Mouse (Mus musculus) olfactory bulb, adult 2 months (tissue): ENCODE measurements around the gene Nop2. TPM values are rescaled to one million over a fixed set of nuclear protein-coding genes. Genes with fewer than 3 reads are reported as not detected.

Source experiments
- H3K27ac ChIP-seq: fragments of 200-500 bp; 2 replicates; pipeline ENCODE4 v1.5.1; 2012; ENCODE audit warnings: low read depth, low read length; ENCODE audit not compliant: insufficient read depth
- H3K4me1 ChIP-seq: fragments of 200-500 bp; 2 replicates; pipeline ENCODE4 v1.6.1; 2012; ENCODE audit warnings: low read length; ENCODE audit not compliant: control insufficient read depth, insufficient read depth
- H3K4me3 ChIP-seq: fragments of 200-500 bp; 2 replicates; pipeline ENCODE4 v1.5.1; 2012; ENCODE audit warnings: mild to moderate bottlenecking, low read depth, low read length, moderate library complexity; ENCODE audit not compliant: insufficient read depth
- CTCF ChIP-seq: fragments of 200-500 bp; IDR thresholded peaks from 2 replicates; pipeline ENCODE4 v1.5.1; 2012; ENCODE audit warnings: low read depth, mild to moderate bottlenecking, low read length, moderate library complexity; ENCODE audit not compliant: insufficient read depth
- POLR2A ChIP-seq: fragments of 200-500 bp; IDR thresholded peaks from 2 replicates; pipeline ENCODE4 v1.6.1; 2012; ENCODE audit warnings: mild to moderate bottlenecking, low read depth, low read length, moderate library complexity; ENCODE audit not compliant: insufficient read depth
- WGBS: fragments of 180-500 bp; shearing (Covaris S2); methylation state at CpG from one replicate; pipeline ENCODE4 v1.1.7; 2018; 5-methylcytosine and 5-hydroxymethylcytosine counted together
- polyA plus RNA-seq: library from polyadenylated mRNA; stranded (reverse); fragments of >200 nt; gene quantifications from 2 replicates; pipeline ENCODE4 v1.2.4, GENCODE M21; 2012; ENCODE audit warnings: low replicate concordance; ENCODE audit not compliant: missing spikeins, insufficient read depth, insufficient read length

The Nop2 gene
- polyA plus RNA-seq, 1 experiment: not detected

GRCm38 (mm10) chr6:125163801-125164657 is 32.3 kb downstream of the Nop2 start:
- H3K27ac ChIP-seq: peak overlapping the region; percentile 88
- H3K4me3 ChIP-seq: peak overlapping the region; percentile 65
- peaks cover 52% of the 10 kb centered on the region for H3K4me1 ChIP-seq
- WGBS: 3% methylated on average over 20 of the region's 20 CpGs
- TF ChIP-seq POLR2A (no peak), CTCF (no peak)

GRCm38 (mm10) chr6:125164672-125165327 is 33.1 kb downstream of the Nop2 start:
- Histone ChIP-seq H3K27ac (peak overlapping the region; percentile 88), H3K4me1 (peaks cover 52% of the 10 kb centered on the region), H3K4me3 (peak overlapping the region; percentile 65)
- WGBS: under 1% methylated on average over 39 of the region's 39 CpGs
- TF ChIP-seq POLR2A (no peak), CTCF (no peak)

GRCm38 (mm10) chr6:125165328-125165891 is 33.7 kb downstream of the Nop2 start:
- H3K4me3 ChIP-seq: peak overlapping the region; percentile 65
- peak overlapping the region; percentile 88 for H3K27ac ChIP-seq
- TF ChIP-seq POLR2A: peak; percentile 100
- TF ChIP-seq CTCF: no peak
- 1% methylated on average over 36 of the region's 36 CpGs for WGBS
- H3K4me1 ChIP-seq: peaks cover 48% of the 10 kb centered on the region

- Histone ChIP-seq H3K4me1 (peaks cover 41% of the 10 kb centered on the region), H3K27ac (peak within 1 kb of the TSS; percentile 88), H3K4me3 (peak within 1 kb of the TSS; percentile 65)
- TF ChIP-seq CTCF (no peak), POLR2A (no peak)
- 1% methylated on average over 17 of the region's 18 CpGs for WGBS
Observed at GRCm38 (mm10) chr6:125166051-125166751, 34.5 kb downstream of the Nop2 start, which contains the start of gene Gapdh. Gene Gapdh (minus strand): TSS chr6:125166467.

GRCm38 (mm10) chr6:125166861-125167650 is 35.3 kb downstream of the Nop2 start:
- Histone ChIP-seq H3K27ac (peak overlapping the region; percentile 82), H3K4me1 (peaks cover 37% of the 10 kb centered on the region), H3K4me3 (peak overlapping the region; percentile 65)
- whole genome bisulfite sequencing: 14% methylated on average over 10 of the region's 10 CpGs
- TF ChIP-seq CTCF (no peak), POLR2A (no peak)

GRCm38 (mm10) chr6:125168086-125168485 is 36.4 kb downstream of the Nop2 start:
- TF ChIP-seq POLR2A: no peak
- TF ChIP-seq CTCF: no peak
- peak overlapping the region; percentile 82 for H3K27ac ChIP-seq
- peaks cover 33% of the 10 kb centered on the region for H3K4me1 ChIP-seq
- H3K4me3 ChIP-seq: no peak overlapping the region
- WGBS: 62% methylated on average over 14 of the region's 14 CpGs

GRCm38 (mm10) chr6:125170194-125170593 is 38.5 kb downstream of the Nop2 start:
- Histone ChIP-seq H3K4me1 (peaks cover 27% of the 10 kb centered on the region), H3K27ac (no peak overlapping the region), H3K4me3 (no peak overlapping the region)
- WGBS: 85% methylated on average over 6 of the region's 6 CpGs
- no peak for TF ChIP-seq POLR2A

- WGBS: 86% methylated on average over 2 of the region's 2 CpGs
- no peak overlapping the region for H3K4me3 ChIP-seq
- peaks cover 13% of the 10 kb centered on the region for H3K4me1 ChIP-seq
- no peak for TF ChIP-seq POLR2A
- TF ChIP-seq CTCF: no peak
- H3K27ac ChIP-seq: no peak overlapping the region
Observed at GRCm38 (mm10) chr6:125172474-125172873, 40.8 kb downstream of the Nop2 start.
